Mouse (Mus musculus): Measurements from ENCODE around the gene Vps54.

GRCm38 (mm10) chr11:21239021-21239661 is at the start of gene Vps54:
- TF ChIP-seq CTCF (IDR thresholded peaks at IDR 0.05; ENCODE audit: low read depth) (no peak), EP300 (optimal IDR thresholded peaks at IDR 0.05) (no peak)
